Mouse (Mus musculus) liver, embryonic 14.5 days (tissue): Measurements from ENCODE around the gene Grin2d.

Experiments
- CTCF ChIP-seq: IDR thresholded peaks from 2 replicates; pipeline ENCODE4 v1.5.1; 2016; ENCODE audit warnings: antibody characterized with exemption, low read depth, control low read depth
- EP300 ChIP-seq: IDR thresholded peaks from 2 replicates; pipeline ENCODE4 v1.6.1; 2016; ENCODE audit warnings: antibody characterized with exemption, low read depth

GRCm38 (mm10) chr7:45787642-45788041 is 90.5 kb downstream of the Grin2d start:
- no peak for TF ChIP-seq CTCF
- TF ChIP-seq EP300 = no peak
